Mouse (Mus musculus) forebrain, postnatal 0 days (tissue): ENCODE results near the gene Tenm4. TPM values are rescaled to one million over a fixed set of nuclear protein-coding genes. Genes with fewer than 3 reads are reported as not detected.

Experiments used
- ATAC-seq: fragments of 200-750 bp; cut with Nextera tagmentation; 2 replicates; pipeline ENCODE4 v1.8.0; 2017; ENCODE audit warnings: mild to moderate bottlenecking, moderate library complexity
- DNase-seq: peaks from one replicate; pipeline ENCODE4 v3.0.0-alpha.2; 2015
- H3K27ac ChIP-seq: fragments of 300-500 bp; sonication (generic); 2 replicates; pipeline ENCODE4 v1.5.1; 2014; ENCODE audit warnings: low read depth, mild to moderate bottlenecking, antibody characterized with exemption, low read length, moderate library complexity, mixed read lengths
- H3K27me3 ChIP-seq: fragments of 300-500 bp; sonication (generic); 2 replicates; pipeline ENCODE4 v1.6.1; 2014; ENCODE audit warnings: mild to moderate bottlenecking, low read length, mixed read lengths; ENCODE audit not compliant: insufficient read depth
- H3K36me3 ChIP-seq: fragments of 300-500 bp; sonication (generic); 2 replicates; pipeline ENCODE4 v1.6.1; 2014; ENCODE audit warnings: mild to moderate bottlenecking, moderate library complexity; ENCODE audit not compliant: insufficient read depth
- H3K4me1 ChIP-seq: fragments of 300-500 bp; sonication (generic); 2 replicates; pipeline ENCODE4 v1.6.1; 2014; ENCODE audit warnings: antibody characterized with exemption; ENCODE audit not compliant: insufficient read depth
- H3K4me2 ChIP-seq: fragments of 300-500 bp; sonication (generic); 2 replicates; pipeline ENCODE4 v1.6.1; 2014; ENCODE audit warnings: low read depth, mild to moderate bottlenecking, moderate library complexity
- H3K4me3 ChIP-seq: fragments of 300-500 bp; sonication (generic); 2 replicates; pipeline ENCODE4 v1.5.1; 2014; ENCODE audit warnings: low read depth, low read length, mixed read lengths
- H3K9ac ChIP-seq: fragments of 300-500 bp; sonication (generic); 2 replicates; pipeline ENCODE4 v1.6.1; 2014; ENCODE audit warnings: mild to moderate bottlenecking
- H3K9me3 ChIP-seq: fragments of 300-500 bp; sonication (generic); 2 replicates; pipeline ENCODE4 v1.6.1; 2016; ENCODE audit warnings: low read length
- CTCF ChIP-seq: sonication (generic); IDR thresholded peaks from 2 replicates; pipeline ENCODE4 v1.5.1; 2016; ENCODE audit warnings: antibody characterized with exemption, control low read depth, low read depth
- WGBS: fragments of 180-500 bp; shearing (Covaris S2); extraction: QIAGEN DNeasy Blood & Tissue Kit; methylation state at CpG from one replicate; pipeline ENCODE4 v1.1.7; 2014; 5-methylcytosine and 5-hydroxymethylcytosine counted together
- polyA plus RNA-seq: library from polyadenylated mRNA; unstranded; fragments of >200 nt; fragmentation: Nextera tagmentation; extraction: Ambion mirVana; gene quantifications from 2 replicates; pipeline ENCODE4 v1.2.1, GENCODE M21; 2015
- total RNA-seq: library from RNA; depleted of rRNA; stranded (reverse); fragments of >200 nt; gene quantifications from 2 replicates; pipeline ENCODE4 v1.2.3, GENCODE M21; 2014

Tenm4 gene
- total and polyA plus RNA-seq, 2 experiments from 2014 or later = 50.6 to 69.5 TPM

GRCm38 (mm10) chr7:96887088-96887654 lies 716.1 kb downstream of the Tenm4 start:
- 40% methylated on average over 18 of the region's 18 CpGs for WGBS
- DNase-seq (peak; percentile 54), ATAC-seq (peak; percentile 79)
- H3K27ac ChIP-seq = 0 out of 2 replicates have a peak overlapping the region, but pooled peaks have one; percentile 4
- peaks cover 5% of the 10 kb centered on the region; the same call in 1 of the 2 replicates for H3K36me3 ChIP-seq
- no peak overlapping the region for H3K4me2 ChIP-seq
- no peaks in the 10 kb centered on the region for H3K4me1 ChIP-seq
- no peak for TF ChIP-seq CTCF
- no peak overlapping the region for H3K9ac ChIP-seq
- no peaks in the 10 kb centered on the region for H3K27me3 ChIP-seq
- H3K4me3 ChIP-seq = no peak overlapping the region
- H3K9me3 ChIP-seq = no peaks in the 10 kb centered on the region

GRCm38 (mm10) chr7:96889061-96890034 lies 718.3 kb downstream of the Tenm4 start:
- DNase-seq (no peak), ATAC-seq (no peak)
- Histone ChIP-seq H3K4me2 (no peak overlapping the region), H3K9ac (no peak overlapping the region), H3K27me3 (no peaks in the 10 kb centered on the region), H3K27ac (no peak overlapping the region), H3K4me1 (no peaks in the 10 kb centered on the region), H3K4me3 (no peak overlapping the region), H3K36me3 (peaks cover 24% of the 10 kb centered on the region), H3K9me3 (no peaks in the 10 kb centered on the region)
- TF ChIP-seq CTCF = no peak
- 87% methylated on average over 18 of the region's 18 CpGs for WGBS

GRCm38 (mm10) chr7:96890035-96890621 lies 719.1 kb downstream of the Tenm4 start:
- Histone ChIP-seq H3K4me2 (no peak overlapping the region), H3K9me3 (no peaks in the 10 kb centered on the region), H3K36me3 (peaks cover 32% of the 10 kb centered on the region), H3K9ac (no peak overlapping the region), H3K4me1 (no peaks in the 10 kb centered on the region), H3K4me3 (no peak overlapping the region), H3K27me3 (no peaks in the 10 kb centered on the region), H3K27ac (no peak overlapping the region)
- WGBS = 29% methylated on average over 7 of the region's 7 CpGs
- DNase-seq (no peak), ATAC-seq (no peak)
- no peak for TF ChIP-seq CTCF

DNA sequence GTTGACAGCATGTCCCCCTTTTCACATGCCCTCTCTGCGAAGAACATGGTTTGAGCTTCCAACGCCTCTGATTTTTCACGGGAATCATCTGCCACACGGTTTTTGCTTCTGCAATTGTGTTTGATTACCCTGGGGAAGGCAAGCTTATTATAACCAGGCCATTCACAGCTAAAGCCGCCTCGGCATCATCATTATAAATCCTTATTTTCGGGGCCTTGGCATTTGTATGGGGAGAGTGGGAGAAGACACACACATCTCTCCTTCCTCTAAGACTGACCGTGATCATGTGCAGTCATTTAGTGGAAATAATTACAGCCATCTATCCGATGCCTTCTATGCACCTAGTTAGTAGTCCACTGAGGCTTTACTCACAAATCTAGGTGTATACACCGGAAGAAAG lies 719.9 kb downstream of the Tenm4 start:
- Histone ChIP-seq H3K4me1 (no peaks in the 10 kb centered on the region), H3K27me3 (no peaks in the 10 kb centered on the region), H3K36me3 (peaks cover 40% of the 10 kb centered on the region), H3K4me2 (no peak overlapping the region), H3K9ac (no peak overlapping the region), H3K9me3 (no peaks in the 10 kb centered on the region), H3K27ac (no peak overlapping the region), H3K4me3 (no peak overlapping the region)
- ATAC-seq = no peak
- no peak for DNase-seq
- 73% methylated on average over 10 of the region's 10 CpGs for WGBS
- TF ChIP-seq CTCF = no peak

- no peaks in the 10 kb centered on the region for H3K27me3 ChIP-seq
- H3K4me3 ChIP-seq = no peak overlapping the region
- WGBS = 33% methylated on average over 10 of the region's 10 CpGs
- peaks cover 10% of the 10 kb centered on the region; the same call in 1 of the 2 replicates for H3K4me1 ChIP-seq
- ATAC-seq (peak; percentile 78), DNase-seq (peak; percentile 68)
- no peak for TF ChIP-seq CTCF
- peak overlapping the region; percentile 37 for H3K27ac ChIP-seq
- no peak overlapping the region for H3K4me2 ChIP-seq
- H3K36me3 ChIP-seq = peaks cover 28% of the 10 kb centered on the region
- peak overlapping the region; percentile 6; the same call in 1 of the 2 replicates for H3K9ac ChIP-seq
- no peaks in the 10 kb centered on the region for H3K9me3 ChIP-seq
Measured at GRCm38 (mm10) chr7:96899036-96899569, 728.1 kb downstream of the Tenm4 start.

GRCm38 (mm10) chr7:96902183-96902582 lies 731.1 kb downstream of the Tenm4 start:
- Histone ChIP-seq H3K4me3 (no peak overlapping the region), H3K9ac (no peak overlapping the region), H3K27me3 (no peaks in the 10 kb centered on the region), H3K36me3 (peaks cover 8% of the 10 kb centered on the region), H3K4me1 (peaks cover 10% of the 10 kb centered on the region; the same call in 1 of the 2 replicates), H3K27ac (no peak overlapping the region), H3K4me2 (no peak overlapping the region), H3K9me3 (no peaks in the 10 kb centered on the region)
- ATAC-seq (no peak), DNase-seq (no peak)
- 67% methylated on average over 5 of the region's 5 CpGs for whole genome bisulfite sequencing
- TF ChIP-seq CTCF = no peak
